Mouse (Mus musculus) liver, postnatal 0 days (tissue): ENCODE measurements around the gene Fam122a.

ENCODE experiments used
- CTCF ChIP-seq: sonication (generic); IDR thresholded peaks from 2 replicates; pipeline ENCODE4 v1.5.1; 2016; ENCODE audit warnings: antibody characterized with exemption, low read depth
- EP300 ChIP-seq: IDR thresholded peaks from 2 replicates; pipeline ENCODE4 v1.6.1; 2016; ENCODE audit warnings: antibody characterized with exemption, low read depth, mild to moderate bottlenecking

- TF ChIP-seq CTCF, result no peak
- no peak for TF ChIP-seq EP300
Observed at GRCm38 (mm10) chr19:24501525-24501924, 24.4 kb upstream of the Fam122a start.
